Mouse (Mus musculus): ENCODE measurements around the gene Ubl3. TPM values are rescaled to one million over a fixed set of nuclear protein-coding genes. Genes with fewer than 3 reads are reported as not detected.

Gene Ubl3
- polyA plus RNA-seq (2014; fragmentation: Nextera tagmentation; extraction: Ambion mirVana), result 110 and 112 TPM in 2 replicates

DNA sequence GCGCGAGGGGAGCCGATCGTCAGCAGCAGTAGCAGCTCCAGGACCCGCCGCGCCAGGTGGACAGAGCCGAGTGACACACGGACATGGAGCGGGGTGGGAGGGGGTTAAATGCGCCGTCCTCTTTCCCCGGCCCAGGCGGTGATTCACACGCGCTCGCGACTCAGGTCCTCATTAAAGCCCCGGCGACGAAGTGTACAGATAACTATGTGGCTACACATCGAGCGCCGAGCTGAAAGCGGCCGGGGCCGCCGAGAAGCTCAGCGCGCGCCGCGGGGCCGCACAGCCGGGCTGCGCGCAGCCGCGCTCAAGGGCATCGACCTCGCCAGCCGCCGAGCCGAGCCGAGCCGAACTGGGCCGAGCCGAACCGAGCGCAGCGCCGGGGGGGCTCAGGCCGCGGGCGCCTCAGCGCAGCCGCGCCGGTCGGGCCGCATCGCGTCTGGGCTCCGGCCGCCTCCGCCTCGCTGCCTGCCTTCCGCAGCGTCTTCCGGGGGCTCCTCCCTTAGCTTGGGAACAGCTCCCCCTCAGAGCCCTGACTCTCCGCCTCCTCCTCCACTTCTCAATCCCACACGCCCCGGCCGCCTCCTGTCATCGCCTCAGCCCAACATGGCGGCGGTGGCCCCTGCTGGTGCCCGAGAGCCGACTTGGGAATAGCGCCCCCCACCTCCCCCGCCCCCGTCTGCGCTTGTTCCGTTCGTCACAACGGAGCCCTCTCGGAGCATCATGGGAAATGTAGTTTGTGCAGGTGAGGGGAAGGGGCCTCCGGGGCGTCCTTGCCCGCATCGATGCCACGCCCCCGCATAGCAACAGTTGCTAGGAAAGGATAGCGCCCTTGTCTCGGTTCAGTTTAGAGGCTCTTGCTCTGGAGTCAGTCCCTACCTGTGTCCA lies at the start of gene Ubl3:
Gene Ubl3 (minus strand): TSS at position 603 of the 885 bp plus-strand sequence.
- Histone ChIP-seq H3K27ac (ENCODE audit: low read depth, low read length) (peak within 1 kb of the TSS; percentile 95), H3K4me1 (ENCODE audit: control insufficient read depth, insufficient read depth, low read length) (peaks cover 22% of the 10 kb centered on the region; the same call in 1 of the 2 replicates), H3K4me2 (ENCODE audit: low read depth, low read length) (peak within 1 kb of the TSS; percentile 73), H3K27me3 (ENCODE audit: control insufficient read depth, insufficient read depth, low read length) (no peaks in the 10 kb centered on the region), H3K9ac (replicated peaks; ENCODE audit: low read depth, low read length) (peak within 1 kb of the TSS; percentile 68), H3K9me3 (ENCODE audit: control insufficient read depth, low read length) (no peaks in the 10 kb centered on the region), H3K4me3 (ENCODE audit: low read depth, low read length) (peak within 1 kb of the TSS; percentile 62), H3K36me3 (ENCODE audit: control insufficient read depth, insufficient read depth, low read length) (no peaks in the 10 kb centered on the region)
- ATAC-seq (ENCODE audit: low read depth), result peak; percentile 96
- under 1% methylated on average over 89 of the region's 95 CpGs for WGBS

DNA sequence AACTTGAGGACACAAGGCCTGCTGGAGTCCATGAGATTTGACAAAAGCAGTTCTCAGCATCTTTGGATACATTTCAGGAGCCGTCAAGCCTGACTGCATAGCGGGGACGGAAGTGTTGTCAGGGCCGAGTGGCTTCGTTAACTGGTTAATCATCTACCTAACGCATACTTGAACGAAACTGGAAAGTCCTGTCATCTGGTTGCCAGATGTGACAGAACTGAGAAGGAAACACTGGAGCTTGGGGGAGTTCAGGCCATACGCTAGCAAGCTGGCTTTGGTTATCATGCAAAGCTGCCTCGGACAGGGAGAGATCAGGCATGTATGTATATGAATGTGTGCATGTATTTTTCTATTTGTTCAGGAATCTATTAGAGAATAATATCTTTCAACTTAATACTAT lies 45.8 kb upstream of the Ubl3 start:
- Histone ChIP-seq H3K9ac (replicated peaks; ENCODE audit: low read depth, low read length) (no peak overlapping the region), H3K9me3 (ENCODE audit: control insufficient read depth, low read length) (no peaks in the 10 kb centered on the region), H3K4me2 (ENCODE audit: low read depth, low read length) (no peak overlapping the region), H3K27me3 (ENCODE audit: control insufficient read depth, insufficient read depth, low read length) (no peaks in the 10 kb centered on the region), H3K36me3 (ENCODE audit: control insufficient read depth, insufficient read depth, low read length) (no peaks in the 10 kb centered on the region), H3K4me3 (ENCODE audit: low read depth, low read length) (no peak overlapping the region), H3K4me1 (ENCODE audit: control insufficient read depth, insufficient read depth, low read length) (no peaks in the 10 kb centered on the region), H3K27ac (ENCODE audit: low read depth, low read length) (no peak overlapping the region)
- WGBS, result 61% methylated on average over 9 of the region's 9 CpGs
- ATAC-seq (ENCODE audit: low read depth), result no peak

GRCm38 (mm10) chr5:148596086-148596753 lies 43.6 kb upstream of the Ubl3 start:
- H3K4me1 ChIP-seq (ENCODE audit: control insufficient read depth, insufficient read depth, low read length), result no peaks in the 10 kb centered on the region
- H3K4me2 ChIP-seq (ENCODE audit: low read depth, low read length), result no peak overlapping the region
- no peaks in the 10 kb centered on the region for H3K9me3 ChIP-seq (ENCODE audit: control insufficient read depth, low read length)
- WGBS, result 94% methylated on average over 15 of the region's 15 CpGs
- no peak for ATAC-seq (ENCODE audit: low read depth)
- H3K9ac ChIP-seq (replicated peaks; ENCODE audit: low read depth, low read length), result no peak overlapping the region
- H3K4me3 ChIP-seq (ENCODE audit: low read depth, low read length), result no peak overlapping the region
- H3K27ac ChIP-seq (ENCODE audit: low read depth, low read length), result no peak overlapping the region
- no peaks in the 10 kb centered on the region for H3K27me3 ChIP-seq (ENCODE audit: control insufficient read depth, insufficient read depth, low read length)
- no peaks in the 10 kb centered on the region for H3K36me3 ChIP-seq (ENCODE audit: control insufficient read depth, insufficient read depth, low read length)

GRCm38 (mm10) chr5:148595459-148595751 lies 42.8 kb upstream of the Ubl3 start:
- Histone ChIP-seq H3K4me1 (ENCODE audit: control insufficient read depth, insufficient read depth, low read length) (no peaks in the 10 kb centered on the region), H3K4me3 (ENCODE audit: low read depth, low read length) (no peak overlapping the region), H3K9me3 (ENCODE audit: control insufficient read depth, low read length) (no peaks in the 10 kb centered on the region), H3K27me3 (ENCODE audit: control insufficient read depth, insufficient read depth, low read length) (no peaks in the 10 kb centered on the region), H3K36me3 (ENCODE audit: control insufficient read depth, insufficient read depth, low read length) (no peaks in the 10 kb centered on the region), H3K27ac (ENCODE audit: low read depth, low read length) (no peak overlapping the region), H3K9ac (replicated peaks; ENCODE audit: low read depth, low read length) (no peak overlapping the region), H3K4me2 (ENCODE audit: low read depth, low read length) (no peak overlapping the region)
- ATAC-seq (ENCODE audit: low read depth), result no peak
- 81% methylated on average over 1 of the region's 1 CpGs for WGBS

- H3K27me3 ChIP-seq (ENCODE audit: control insufficient read depth, insufficient read depth, low read length), result no peaks in the 10 kb centered on the region
- no peak for ATAC-seq (ENCODE audit: low read depth)
- H3K9ac ChIP-seq (replicated peaks; ENCODE audit: low read depth, low read length), result no peak overlapping the region
- H3K36me3 ChIP-seq (ENCODE audit: control insufficient read depth, insufficient read depth, low read length), result no peaks in the 10 kb centered on the region
- WGBS, result 87% methylated on average over 3 of the region's 3 CpGs
- H3K4me1 ChIP-seq (ENCODE audit: control insufficient read depth, insufficient read depth, low read length), result no peaks in the 10 kb centered on the region
- H3K9me3 ChIP-seq (ENCODE audit: control insufficient read depth, low read length), result no peaks in the 10 kb centered on the region
- no peak overlapping the region for H3K4me3 ChIP-seq (ENCODE audit: low read depth, low read length)
- H3K27ac ChIP-seq (ENCODE audit: low read depth, low read length), result no peak overlapping the region
- no peak overlapping the region for H3K4me2 ChIP-seq (ENCODE audit: low read depth, low read length)
Observed at GRCm38 (mm10) chr5:148594693-148595458, 42.3 kb upstream of the Ubl3 start.

- no peaks in the 10 kb centered on the region for H3K36me3 ChIP-seq (ENCODE audit: control insufficient read depth, insufficient read depth, low read length)
- ATAC-seq (ENCODE audit: low read depth), result no peak
- WGBS, result 35% methylated on average over 4 of the region's 4 CpGs
Observed at GRCm38 (mm10) chr5:148593607-148594006, 41.0 kb upstream of the Ubl3 start.

GRCm38 (mm10) chr5:148591448-148591862 lies 38.9 kb upstream of the Ubl3 start:
- H3K27ac ChIP-seq (ENCODE audit: low read depth, low read length), result no peak overlapping the region
- H3K4me2 ChIP-seq (ENCODE audit: low read depth, low read length), result no peak overlapping the region
- H3K4me3 ChIP-seq (ENCODE audit: low read depth, low read length), result no peak overlapping the region
- H3K27me3 ChIP-seq (ENCODE audit: control insufficient read depth, insufficient read depth, low read length), result no peaks in the 10 kb centered on the region
- no peak for ATAC-seq (ENCODE audit: low read depth)
- no peaks in the 10 kb centered on the region for H3K4me1 ChIP-seq (ENCODE audit: control insufficient read depth, insufficient read depth, low read length)
- 63% methylated on average over 7 of the region's 7 CpGs for whole genome bisulfite sequencing
- no peak overlapping the region for H3K9ac ChIP-seq (replicated peaks; ENCODE audit: low read depth, low read length)
- no peaks in the 10 kb centered on the region for H3K36me3 ChIP-seq (ENCODE audit: control insufficient read depth, insufficient read depth, low read length)
- no peaks in the 10 kb centered on the region for H3K9me3 ChIP-seq (ENCODE audit: control insufficient read depth, low read length)

More at GRCm38 (mm10) chr5:148593607-148594006, 41.0 kb upstream of the Ubl3 start:
- H3K9me3 ChIP-seq (ENCODE audit: control insufficient read depth, low read length), result no peaks in the 10 kb centered on the region
- no peak overlapping the region for H3K27ac ChIP-seq (ENCODE audit: low read depth, low read length)
- no peaks in the 10 kb centered on the region for H3K27me3 ChIP-seq (ENCODE audit: control insufficient read depth, insufficient read depth, low read length)
- H3K4me2 ChIP-seq (ENCODE audit: low read depth, low read length), result no peak overlapping the region
- no peak overlapping the region for H3K9ac ChIP-seq (replicated peaks; ENCODE audit: low read depth, low read length)
- H3K4me3 ChIP-seq (ENCODE audit: low read depth, low read length), result no peak overlapping the region
- no peaks in the 10 kb centered on the region for H3K4me1 ChIP-seq (ENCODE audit: control insufficient read depth, insufficient read depth, low read length)

DNA sequence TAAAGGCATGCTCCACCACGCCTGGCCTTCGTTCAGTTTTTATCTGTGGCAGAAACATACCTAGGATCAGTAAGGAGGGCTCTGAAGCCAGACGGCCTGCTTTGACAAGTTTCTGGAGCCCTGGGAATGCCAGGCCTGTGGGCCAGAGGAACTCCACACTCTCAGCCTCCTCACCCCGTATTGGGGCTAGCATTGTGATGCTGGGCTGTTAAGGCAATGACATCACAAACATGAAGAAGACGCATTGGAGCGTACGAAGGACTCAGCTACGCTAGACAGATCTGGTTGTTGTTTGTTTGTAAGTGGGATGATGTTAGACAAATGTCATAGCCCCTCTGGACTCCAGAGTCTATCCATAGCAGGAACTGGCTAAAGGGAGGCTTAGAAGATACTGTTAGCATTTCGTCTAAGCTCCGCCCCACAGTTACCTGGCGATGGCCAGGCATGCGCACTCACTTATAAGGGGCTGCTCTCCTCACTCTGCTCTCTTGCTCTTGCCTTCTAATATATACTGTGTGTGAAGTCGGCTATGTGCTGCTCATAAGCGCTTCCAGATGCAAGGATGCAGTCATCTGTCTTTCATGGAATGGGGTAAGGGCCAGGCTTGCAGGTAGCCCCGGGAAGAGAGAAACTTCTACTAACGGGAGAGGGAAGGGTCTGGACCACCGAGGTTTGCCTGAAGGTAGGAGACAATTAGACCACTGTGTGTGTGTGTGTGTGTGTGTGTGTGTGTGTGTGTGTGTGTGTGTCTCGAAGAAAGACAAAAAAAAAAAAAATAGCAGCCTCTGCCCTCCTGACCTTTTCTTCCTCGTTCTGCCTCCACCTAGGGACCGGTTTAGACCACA lies 38.2 kb upstream of the Ubl3 start:
- Histone ChIP-seq H3K9me3 (ENCODE audit: control insufficient read depth, low read length) (no peaks in the 10 kb centered on the region), H3K27ac (ENCODE audit: low read depth, low read length) (no peak overlapping the region), H3K4me2 (ENCODE audit: low read depth, low read length) (no peak overlapping the region), H3K9ac (replicated peaks; ENCODE audit: low read depth, low read length) (no peak overlapping the region), H3K36me3 (ENCODE audit: control insufficient read depth, insufficient read depth, low read length) (no peaks in the 10 kb centered on the region), H3K4me1 (ENCODE audit: control insufficient read depth, insufficient read depth, low read length) (no peaks in the 10 kb centered on the region), H3K4me3 (ENCODE audit: low read depth, low read length) (no peak overlapping the region), H3K27me3 (ENCODE audit: control insufficient read depth, insufficient read depth, low read length) (no peaks in the 10 kb centered on the region)
- WGBS, result 69% methylated on average over 20 of the region's 20 CpGs
- no peak for ATAC-seq (ENCODE audit: low read depth)

All from neural tube, embryonic 14.5 days (tissue).